Mouse (Mus musculus): ENCODE measurements around the gene Msto1.
"Not testable (repeated sequence)": the region's sequence is repeated elsewhere in the genome, so short reads cannot be mapped to it uniquely, and the experiment has no call there.

The Msto1 gene

GRCm38 (mm10) chr3:88905209-88905608 is 8.6 kb downstream of the Msto1 start:
- DNase-seq (ENCODE audit: low spot score in 2 of 2), result no peak

GRCm38 (mm10) chr3:88904803-88905202 is 9.0 kb downstream of the Msto1 start:
- no peak for DNase-seq (ENCODE audit: low spot score in 2 of 2)

- DNase-seq (ENCODE audit: low spot score in 2 of 2), result not testable (repeated sequence)
Observed at GRCm38 (mm10) chr3:88893011-88893410, 20.8 kb downstream of the Msto1 start.

GRCm38 (mm10) chr3:88882536-88882935 is 31.3 kb downstream of the Msto1 start:
- DNase-seq (ENCODE audit: low spot score in 2 of 2), result not testable (repeated sequence)

GRCm38 (mm10) chr3:88868449-88868848 is 45.4 kb downstream of the Msto1 start:
- not testable (repeated sequence) for DNase-seq (ENCODE audit: low spot score in 2 of 2)

- DNase-seq (ENCODE audit: low spot score in 2 of 2), result not testable (repeated sequence)
Observed at GRCm38 (mm10) chr3:88867177-88867576, 46.6 kb downstream of the Msto1 start.

GRCm38 (mm10) chr3:88866735-88867134 is 47.1 kb downstream of the Msto1 start:
- not testable (repeated sequence) for DNase-seq (ENCODE audit: low spot score in 2 of 2)

- DNase-seq (ENCODE audit: low spot score in 2 of 2), result no peak
Observed at GRCm38 (mm10) chr3:88862129-88862528, 51.7 kb downstream of the Msto1 start.

- no peak for DNase-seq (ENCODE audit: low spot score in 2 of 2)
Observed at GRCm38 (mm10) chr3:88855837-88856236, 58.0 kb downstream of the Msto1 start.
